Mouse (Mus musculus) ES-E14 (cell line): ENCODE measurements around the gene Ssc5d. TPM values are rescaled to one million over a fixed set of nuclear protein-coding genes. Genes with fewer than 3 reads are reported as not detected.
A peak's percentile ranks its signal among the peaks of the same experiment; 100 is the strongest.
"Not testable (repeated sequence)": the region's sequence is repeated elsewhere in the genome, so short reads cannot be mapped to it uniquely, and the experiment has no call there.

Source experiments
- DNase-seq: peaks from one replicate; pipeline ENCODE4 v3.0.0-alpha.2; 2013; ENCODE audit warnings: low read depth, low spot score
- H3K27ac ChIP-seq: 2 replicates; pipeline ENCODE4 v1.5.1; 2012; ENCODE audit warnings: low read depth, mild to moderate bottlenecking, low read length, moderate library complexity, mixed read lengths; ENCODE audit not compliant: poor library complexity, insufficient read depth, severe bottlenecking
- H3K36me3 ChIP-seq: 2 replicates; pipeline ENCODE4 v1.6.1; 2012; ENCODE audit warnings: mild to moderate bottlenecking, low read length, moderate library complexity, mixed read lengths; ENCODE audit not compliant: control insufficient read depth, poor library complexity, insufficient read depth, severe bottlenecking
- H3K4me1 ChIP-seq, 2 experiments: fragments of 150-350 bp in 1 of 2; sonication (generic) in 1 of 2; 2 replicates each; pipeline ENCODE4 v1.6.1; 2012; ENCODE audit warnings: low read length in 2 of 2, mild to moderate bottlenecking in 1 of 2, mixed read lengths in 1 of 2; ENCODE audit not compliant: control insufficient read depth in 2 of 2, insufficient read depth in 2 of 2, poor library complexity in 1 of 2
- H3K4me3 ChIP-seq, 2 experiments: fragments of 150-350 bp in 1 of 2; sonication (generic) in 1 of 2; 2 replicates each; pipeline ENCODE4 v1.5.1; 2012; ENCODE audit warnings: low read length in 2 of 2, low read depth in 1 of 2, mild to moderate bottlenecking in 1 of 2, mixed read lengths in 1 of 2; ENCODE audit not compliant: insufficient read depth in 1 of 2, poor library complexity in 1 of 2, severe bottlenecking in 1 of 2
- H3K9ac ChIP-seq: 2 replicates; pipeline ENCODE4 v1.6.1; 2012; ENCODE audit warnings: low read depth, mild to moderate bottlenecking, low read length, mixed read lengths; ENCODE audit not compliant: poor library complexity, insufficient read depth, severe bottlenecking
- H3K9me3 ChIP-seq: fragments of 150-350 bp; sonication (generic); 2 replicates; pipeline ENCODE4 v1.6.1; 2012; ENCODE audit warnings: low read depth, mild to moderate bottlenecking, low read length; ENCODE audit not compliant: control insufficient read depth, insufficient read depth
- CHD2 ChIP-seq: IDR thresholded peaks from 2 replicates; pipeline ENCODE4 v1.6.1; 2014; ENCODE audit warnings: mild to moderate bottlenecking, low read depth, low read length, inconsistent platforms
- HCFC1 ChIP-seq: IDR thresholded peaks from 2 replicates; pipeline ENCODE4 v1.6.1; 2012; ENCODE audit warnings: low read length, inconsistent platforms, borderline replicate concordance; ENCODE audit not compliant: insufficient read depth
- MAFK ChIP-seq: IDR thresholded peaks from 2 replicates; pipeline ENCODE4 v1.6.1; 2014; ENCODE audit warnings: mild to moderate bottlenecking, low read depth, low read length, inconsistent platforms; ENCODE audit not compliant: insufficient read depth
- ZC3H11A ChIP-seq: IDR thresholded peaks from 2 replicates; pipeline ENCODE4 v1.6.1; 2012; ENCODE audit warnings: low read depth, mild to moderate bottlenecking, inconsistent platforms, low read length, borderline replicate concordance
- ZNF384 ChIP-seq: IDR thresholded peaks from 2 replicates; pipeline ENCODE4 v1.6.1; 2012; ENCODE audit warnings: low read depth, low read length, inconsistent platforms
- in situ Hi-C, 2 experiments: fragments of 600-800 bp; cut with MboI; formaldehyde crosslinking; loops; one replicate each; pipeline ENCODE4 v1.15.1; 2025; ENCODE audit warnings: low sequenced_read_pairs in 2 of 2, inconsistent platforms in 1 of 2; ENCODE audit not compliant: unreplicated experiment in 2 of 2
- total RNA-seq: library from RNA; depleted of rRNA; stranded (reverse); fragments of 300-350 nt; gene quantifications from 2 replicates; pipeline ENCODE4 v1.2.3, GENCODE M21; 2012; rRNA removed

Ssc5d gene
- total RNA-seq = 0.94 and 1.3 TPM in 2 replicates

GRCm38 (mm10) chr7:4925441-4926381 lies at the start of gene Ssc5d:
Gene Ssc5d (plus strand): TSS chr7:4925785.
- H3K4me3 ChIP-seq = no peak within 1 kb of the TSS
- H3K4me1 ChIP-seq = peaks cover 4 to 28% of the 10 kb centered on the region in 2 experiments; a peak in 3 of 4 replicates
- no peaks in the 10 kb centered on the region for H3K36me3 ChIP-seq
- no peaks in the 10 kb centered on the region for H3K9me3 ChIP-seq
- H3K27ac ChIP-seq = no peak within 1 kb of the TSS
- H3K9ac ChIP-seq = no peak within 1 kb of the TSS
- in situ Hi-C loops = no loop called here
- TF ChIP-seq ZNF384 (no peak), ZC3H11A (no peak), MAFK (no peak), CHD2 (no peak), HCFC1 (no peak)
- no peak for DNase-seq

GRCm38 (mm10) chr7:4876753-4877221 lies 48.8 kb upstream of the Ssc5d start, which contains the start of gene Isoc2a:
Gene Isoc2a (plus strand): TSS chr7:4877153.
- DNase-seq = peak; percentile 96
- Histone ChIP-seq H3K9ac (peak within 1 kb of the TSS; percentile 63), H3K4me3 (peak within 1 kb of the TSS; percentile 72 to 85), H3K4me1 (peaks cover 0 to 5% of the 10 kb centered on the region in 2 experiments; a peak in 1 of 4 replicates), H3K9me3 (no peaks in the 10 kb centered on the region), H3K27ac (no peak within 1 kb of the TSS; the same call in 1 of the 2 replicates), H3K36me3 (no peaks in the 10 kb centered on the region)
- TF ChIP-seq CHD2 = peak; percentile 84
- no peak for TF ChIP-seq ZC3H11A
- in situ Hi-C loops = no loop called here

GRCm38 (mm10) chr7:4877226-4877625 lies 48.4 kb upstream of the Ssc5d start:
- no peak for TF ChIP-seq ZC3H11A
- no peak for TF ChIP-seq ZNF384
- no peak for TF ChIP-seq CHD2
- TF ChIP-seq HCFC1 = no peak
- TF ChIP-seq MAFK = no peak
- in situ Hi-C loops = no loop called here
- peaks cover 0 to 5% of the 10 kb centered on the region in 2 experiments; a peak in 1 of 4 replicates for H3K4me1 ChIP-seq
- H3K4me3 ChIP-seq = peak overlapping the region; percentile 72 to 85
- no peak overlapping the region; the same call in 1 of the 2 replicates for H3K27ac ChIP-seq
- H3K9me3 ChIP-seq = no peaks in the 10 kb centered on the region
- DNase-seq = no peak
- no peaks in the 10 kb centered on the region for H3K36me3 ChIP-seq
- H3K9ac ChIP-seq = peak overlapping the region; percentile 63

- TF ChIP-seq CHD2 (no peak), ZC3H11A (no peak), ZNF384 (no peak), HCFC1 (no peak), MAFK (no peak)
- Histone ChIP-seq H3K4me3 (peak overlapping the region in 1 of 2 experiments; percentile 85; a peak in 2 of 4 replicates), H3K27ac (no peak overlapping the region), H3K4me1 (peaks cover 0 to 5% of the 10 kb centered on the region in 2 experiments; a peak in 1 of 4 replicates), H3K9me3 (no peaks in the 10 kb centered on the region), H3K36me3 (no peaks in the 10 kb centered on the region), H3K9ac (no peak overlapping the region)
- in situ Hi-C loops = no loop called here
- DNase-seq = no peak
Observed at GRCm38 (mm10) chr7:4878186-4878585, 47.4 kb upstream of the Ssc5d start.

- H3K4me1 ChIP-seq, H3K9ac ChIP-seq, H3K27ac ChIP-seq, H3K4me3 ChIP-seq, H3K36me3 ChIP-seq, H3K9me3 ChIP-seq, in situ Hi-C loops, DNase-seq: not testable (repeated sequence)
Observed at GRCm38 (mm10) chr7:4879036-4879435, 46.5 kb upstream of the Ssc5d start.
